Comparison of ENCODE assay signal across 24 mouse cellular contexts in the genomic region with DNA sequence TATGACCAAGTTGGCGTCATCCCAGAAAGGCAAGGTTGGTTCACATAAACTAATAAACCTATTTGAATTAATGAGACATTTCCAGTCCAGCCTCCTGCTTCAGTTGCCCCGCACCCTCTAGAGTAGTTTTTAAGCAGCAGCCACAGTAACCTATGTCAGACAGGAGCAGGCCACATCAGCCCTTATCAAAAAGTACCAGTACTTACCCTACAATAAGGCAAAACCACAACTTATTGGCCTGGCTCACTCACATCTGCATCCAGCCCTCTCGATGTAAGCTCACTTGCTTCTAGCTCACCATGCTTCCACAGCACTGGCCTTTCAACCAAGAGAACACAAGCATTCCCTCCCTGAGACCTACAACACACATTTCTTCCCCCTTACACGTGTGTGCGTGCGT. TPM values are rescaled to one million over a fixed set of nuclear protein-coding genes. Genes with fewer than 3 reads are reported as not detected.
A peak's percentile ranks its signal among the peaks of the same experiment; 100 is the strongest.
DNase-seq lines count a peak whose midpoint lies in the region; ATAC-seq and TF ChIP-seq lines count a peak whose summit lies in the region.
"Had no signal": no experiment of that assay in that cellular context is flagged by ENCODE, and none has a peak within 500 bp of the region (broad histone marks: within the 10 kb centered on the region; RNA-seq: fewer than 3 reads in every experiment).

No protein-coding gene starts in this region.

- no peaks in the 10 kb centered on the region for H3K79me2 ChIP-seq in MEL (ENCODE audit: control insufficient read depth, insufficient read depth, low read length, poor library complexity)

- peak; percentile 91 for ATAC-seq in liver, embryonic 11.5 days (replicated peaks; ENCODE audit: low FRiP score)
- peak; percentile 86 for ATAC-seq in megakaryocyte progenitor cell, adult 5-6 weeks (replicated peaks; ENCODE audit: poor library complexity)
- ATAC-seq: activated CD4-positive, CD25-positive, alpha-beta regulatory T cell, adult 4 months; intestine, embryonic 15.5 days; midbrain, embryonic 15.5 days had no signal

- peak; percentile 88 for DNase-seq in MEL (ENCODE audit: low read depth, low spot score)
- peak; percentile 57 for DNase-seq in c-Kit-positive CD71-positive TER-119-positive erythroid progenitor cells, embryonic 14.5 days (ENCODE audit: low spot score)
- no peak for DNase-seq in liver, embryonic 11.5 days (ENCODE audit: low spot score)
- no peak for DNase-seq in left cerebral cortex, adult 11 months (ENCODE audit: low spot score)
- no peak for DNase-seq in Muller cell, postnatal 12 days (ENCODE audit: inconsistent ontology term)
- DNase-seq in adrenal gland, adult (ENCODE audit: inconsistent age in 2 of 2, low spot score in 1 of 2), result no peak
- DNase-seq: adrenal gland, postnatal 14 days; cerebellum, adult 9-10 months; gastrocnemius, adult 2 months; heart, postnatal 10 days; kidney, postnatal 4 days; lung, embryonic 14.5 days; spleen, adult 18-20 months had no signal

- TF ChIP-seq RAD21 in MEL (IDR thresholded peaks at IDR 0.05; ENCODE audit: low read depth, low read length), result no peak

- H3K4me3 ChIP-seq in MEL (ENCODE audit: control insufficient read depth in 1 of 2, insufficient read depth in 1 of 2, low read depth in 2 of 2, low read length in 2 of 2), result peak overlapping the region in 1 of 2 experiments; percentile 9; a peak in 1 of 4 replicates
- H3K4me3 ChIP-seq in liver, embryonic 11.5 days (ENCODE audit: low read depth, low read length), result no peak overlapping the region
- H3K4me3 ChIP-seq: embryonic facial prominence, embryonic 12.5 days; gastrocnemius, adult 2 months; hindbrain, embryonic 15.5 days; intestine, embryonic 15.5 days; kidney, embryonic 15.5 days; limb, embryonic 12.5 days; midbrain, embryonic 15.5 days; myocyte had no signal

- 0 out of 2 replicates have a peak overlapping the region, but pooled peaks have one; percentile 14 for H3K9ac ChIP-seq in MEL (ENCODE audit: control insufficient read depth, low read depth, low read length, poor library complexity, severe bottlenecking)
- H3K9ac ChIP-seq in liver, embryonic 11.5 days (ENCODE audit: low read depth, low read length), result no peak overlapping the region
- H3K9ac ChIP-seq: embryonic facial prominence, embryonic 12.5 days; hindbrain, embryonic 15.5 days; intestine, embryonic 15.5 days; kidney, embryonic 15.5 days; limb, embryonic 12.5 days; lung, embryonic 14.5 days; midbrain, embryonic 15.5 days had no signal

- H3K27ac ChIP-seq in MEL (ENCODE audit: control insufficient read depth, low read depth, low read length), result peak overlapping the region; percentile 81
- H3K27ac ChIP-seq in liver, embryonic 11.5 days (ENCODE audit: low read depth, low read length), result peak overlapping the region; percentile 80
- H3K27ac ChIP-seq: embryonic facial prominence, embryonic 12.5 days; gastrocnemius, adult 2 months; hindbrain, embryonic 15.5 days; intestine, embryonic 15.5 days; kidney, embryonic 15.5 days; limb, embryonic 12.5 days; macrophage; midbrain, embryonic 15.5 days had no signal

- H3K36me3 ChIP-seq in MEL (ENCODE audit: control insufficient read depth in 1 of 2, insufficient read depth in 2 of 2, low read length in 2 of 2), result peaks cover 6 to 46% of the 10 kb centered on the region in 2 experiments
- peaks cover 14% of the 10 kb centered on the region for H3K36me3 ChIP-seq in liver, embryonic 11.5 days (ENCODE audit: control insufficient read depth, insufficient read depth, low read length)
- H3K36me3 ChIP-seq: hindbrain, embryonic 15.5 days; intestine, embryonic 15.5 days; midbrain, embryonic 15.5 days had no signal

- TF ChIP-seq EP300 in MEL (IDR thresholded peaks at IDR 0.05; ENCODE audit: low read depth in 1 of 2, low read length in 2 of 2), result peak; percentile 80 to 89

- no peak for TF ChIP-seq CTCF in MEL (IDR thresholded peaks at IDR 0.05 in 2 of 3, conservative IDR thresholded peaks at IDR 0.05 in 1 of 3; ENCODE audit: control insufficient read depth in 1 of 3, insufficient read depth in 1 of 3, low read depth in 2 of 3, low read length in 3 of 3, poor library complexity in 1 of 3, severe bottlenecking in 1 of 3)

- TF ChIP-seq POLR2A in MEL (IDR thresholded peaks at IDR 0.05; ENCODE audit: control insufficient read depth in 1 of 2, insufficient read depth in 1 of 2, low read depth in 1 of 2, low read length in 2 of 2, poor library complexity in 1 of 2), result no peak

- peak overlapping the region; percentile 3; the same call in 1 of the 2 replicates for H3K4me2 ChIP-seq in liver, embryonic 11.5 days
- H3K4me2 ChIP-seq: embryonic facial prominence, embryonic 12.5 days; heart, embryonic 11.5 days; hindbrain, embryonic 15.5 days; intestine, embryonic 15.5 days; kidney, embryonic 15.5 days; limb, embryonic 12.5 days; lung, embryonic 14.5 days; midbrain, embryonic 15.5 days had no signal

- H3K4me1 ChIP-seq in MEL (ENCODE audit: control insufficient read depth in 1 of 2, insufficient read depth in 2 of 2, low read length in 2 of 2), result peaks cover 19 to 32% of the 10 kb centered on the region in 2 experiments
- peaks cover 20% of the 10 kb centered on the region for H3K4me1 ChIP-seq in liver, embryonic 11.5 days (replicated peaks; ENCODE audit: control insufficient read depth, insufficient read depth, low read length)
- H3K4me1 ChIP-seq: embryonic facial prominence, embryonic 12.5 days; hindbrain, embryonic 15.5 days; intestine, embryonic 15.5 days; kidney, embryonic 15.5 days; limb, embryonic 12.5 days; midbrain, embryonic 15.5 days had no signal

- no peaks in the 10 kb centered on the region for H3K9me3 ChIP-seq in MEL (replicated peaks; ENCODE audit: insufficient read depth, low read length)
- no peaks in the 10 kb centered on the region for H3K9me3 ChIP-seq in liver, embryonic 11.5 days (ENCODE audit: control insufficient read depth, low read length)
- H3K9me3 ChIP-seq: embryonic facial prominence, embryonic 12.5 days; hindbrain, embryonic 15.5 days; intestine, embryonic 15.5 days; kidney, embryonic 15.5 days; limb, embryonic 12.5 days; midbrain, embryonic 15.5 days had no signal

- 69% methylated on average over 6 of the region's 6 CpGs for WGBS in liver, embryonic 11.5 days

- H3K27me3 ChIP-seq in MEL (ENCODE audit: control insufficient read depth in 1 of 2, insufficient read depth in 2 of 2, low read length in 2 of 2), result no peaks in the 10 kb centered on the region
- no peaks in the 10 kb centered on the region for H3K27me3 ChIP-seq in liver, embryonic 11.5 days (replicated peaks; ENCODE audit: control insufficient read depth, insufficient read depth, low read length)
- H3K27me3 ChIP-seq: embryonic facial prominence, embryonic 12.5 days; hindbrain, embryonic 15.5 days; intestine, embryonic 15.5 days; kidney, embryonic 15.5 days; limb, embryonic 12.5 days; midbrain, embryonic 15.5 days had no signal

TF ChIP-seq in MEL, 35 proteins besides CTCF, POLR2A, EP300 and RAD21 (continues in another document):
- peak; percentile 78 for TF ChIP-seq GATA1 (IDR thresholded peaks at IDR 0.05; ENCODE audit: low read depth, low read length)
- no peak for TF ChIP-seq ZC3H11A (IDR thresholded peaks at IDR 0.05; ENCODE audit: low read depth, low read length)
- no peak for TF ChIP-seq MAX (IDR thresholded peaks at IDR 0.05; ENCODE audit: low read length)
- no peak for TF ChIP-seq NELFE (IDR thresholded peaks at IDR 0.05; ENCODE audit: low read depth, low read length)
- TF ChIP-seq JUND (IDR thresholded peaks at IDR 0.05; ENCODE audit: low read depth, low read length), result no peak
- TF ChIP-seq USF1 (IDR thresholded peaks at IDR 0.05; ENCODE audit: low read depth, low read length), result no peak
- no peak for TF ChIP-seq ZMIZ1 (IDR thresholded peaks at IDR 0.05; ENCODE audit: low read depth, low read length)
- no peak for TF ChIP-seq USF2 (IDR thresholded peaks at IDR 0.05; ENCODE audit: borderline replicate concordance in 1 of 2, insufficient read depth in 1 of 2, low read depth in 1 of 2, low read length in 2 of 2)
- TF ChIP-seq E2F4 (IDR thresholded peaks at IDR 0.05; ENCODE audit: borderline replicate concordance, low read depth, low read length), result no peak
- TF ChIP-seq HCFC1 (IDR thresholded peaks at IDR 0.05; ENCODE audit: low read depth, low read length), result no peak
- TF ChIP-seq ZKSCAN1 (IDR thresholded peaks at IDR 0.05; ENCODE audit: low read depth, low read length), result no peak
- no peak for TF ChIP-seq GABPA (IDR thresholded peaks at IDR 0.05; ENCODE audit: low read depth, low read length)
- peak; percentile 35; the same call in 1 of the 2 replicates for TF ChIP-seq TBP (IDR thresholded peaks at IDR 0.05; ENCODE audit: low read depth, low read length)
- TF ChIP-seq SMC3 (IDR thresholded peaks at IDR 0.05; ENCODE audit: low read depth, low read length), result no peak
- no peak for TF ChIP-seq BHLHE40 (IDR thresholded peaks at IDR 0.05; ENCODE audit: borderline replicate concordance, low read depth, low read length)
- no peak for TF ChIP-seq MEF2A (IDR thresholded peaks at IDR 0.05; ENCODE audit: extremely low read depth, insufficient replicate concordance, low read depth, low read length, poor library complexity, severe bottlenecking)
- TF ChIP-seq CHD2 (IDR thresholded peaks at IDR 0.05; ENCODE audit: low read length), result no peak; the same call in 1 of the 2 replicates
- no peak for TF ChIP-seq UBTF (IDR thresholded peaks at IDR 0.05; ENCODE audit: borderline replicate concordance, insufficient read depth, low read depth, low read length)
- TF ChIP-seq ELF1 (IDR thresholded peaks at IDR 0.05; ENCODE audit: low read depth, low read length), result no peak
- TF ChIP-seq MYB (IDR thresholded peaks at IDR 0.05; ENCODE audit: low read depth, low read length), result no peak
- TF ChIP-seq NRF1 (IDR thresholded peaks at IDR 0.05; ENCODE audit: insufficient read depth, low read depth, low read length, poor library complexity, severe bottlenecking), result no peak
- TF ChIP-seq ZNF384 (IDR thresholded peaks at IDR 0.05; ENCODE audit: low read depth, low read length), result no peak
- TF ChIP-seq SIN3A (IDR thresholded peaks at IDR 0.05; ENCODE audit: low read length), result no peak; the same call in 1 of the 2 replicates
- TF ChIP-seq TCF12 (IDR thresholded peaks at IDR 0.05; ENCODE audit: low read depth, low read length), result peak; percentile 90
- TF ChIP-seq POLR2AphosphoS5 (IDR thresholded peaks at IDR 0.05; ENCODE audit: borderline replicate concordance, low read depth, low read length), result no peak
- 0 out of 2 replicates have a peak, but pooled peaks have one; percentile 57 for TF ChIP-seq MYC (IDR thresholded peaks at IDR 0.05; ENCODE audit: low read depth, low read length)

RNA-seq across cellular contexts. Expression of a gene that starts 44.7 kb away (rescaled TPM):
- 36.1 and 38.6 TPM in 2 replicates for total RNA-seq in MEL (2012; rRNA removed)
- 10 to 100 TPM in 1 of 2 experiments, not detected in 1; 48.9 TPM for polyA plus RNA-seq in MEL (2012; ENCODE audit: insufficient read depth in 1 of 2, insufficient read length in 2 of 2, low read depth in 1 of 2, low replicate concordance in 2 of 2, missing spikeins in 1 of 2)
- 62.7 and 65.4 TPM in 2 replicates for polyA plus RNA-seq in liver, embryonic 11.5 days (2014; fragmentation: Nextera tagmentation; extraction: Ambion mirVana)
- 76.3 and 79.8 TPM in 2 replicates for total RNA-seq in megakaryocyte progenitor cell, adult 5-6 weeks (2015)
- 88.4 and 90.3 TPM in 2 replicates for total RNA-seq in megakaryocyte progenitor cell, adult 5-6 weeks (2017)

Comparison
In these comparisons a context has a peak if more than half of its experiments do, and no peak if none do; other contexts are left out.
1. DNase-seq: peak in MEL (single experiment) and c-Kit-positive CD71-positive TER-119-positive erythroid progenitor cells, embryonic 14.5 days (single experiment); none in liver, embryonic 11.5 days (single experiment), left cerebral cortex, adult 11 months (single experiment), Muller cell, postnatal 12 days (single experiment) and adrenal gland, adult (0 of 2).